1 mouse cellular context compared by ENCODE assay signal in the genomic region with DNA sequence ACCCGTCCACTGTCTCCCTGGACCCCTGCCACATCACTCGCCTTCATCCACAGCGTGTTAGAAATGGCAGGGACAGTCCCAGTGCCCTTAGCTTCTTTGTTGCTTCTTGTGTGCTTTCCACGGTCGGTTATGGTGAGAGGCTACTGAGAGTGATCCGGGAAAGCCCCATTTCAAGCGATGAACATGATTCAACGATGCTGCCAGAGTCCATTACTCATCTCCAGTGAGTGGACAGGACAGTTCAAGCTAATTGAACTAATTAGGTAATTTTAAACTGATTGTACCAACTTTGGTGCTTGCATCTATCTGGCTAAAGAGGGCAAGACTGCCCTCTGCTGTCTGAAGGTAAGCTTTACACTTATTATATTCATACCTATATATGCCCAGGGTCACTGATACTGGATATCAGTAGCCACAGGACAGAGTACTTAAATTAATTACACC.
A peak's percentile ranks its signal among the peaks of the same experiment; 100 is the strongest.
TF ChIP-seq lines count a peak whose summit lies in the region.

No protein-coding gene starts in this region.

TF ChIP-seq in CH12.LX, 34 proteins besides CTCF, POLR2A, EP300 and RAD21 (continued from another document):
- TF ChIP-seq E2F4 (IDR thresholded peaks at IDR 0.05; ENCODE audit: insufficient replicate concordance, low read depth, low read length) (no peak), GABPA (IDR thresholded peaks at IDR 0.05; ENCODE audit: insufficient replicate concordance, low read depth, low read length) (no peak), KAT2A (IDR thresholded peaks at IDR 0.05; ENCODE audit: insufficient replicate concordance, low read length) (no peak), UBTF (IDR thresholded peaks at IDR 0.05; ENCODE audit: low read depth, low read length) (no peak), CHD2 (IDR thresholded peaks at IDR 0.05; ENCODE audit: low read length) (no peak), TBP (conservative IDR thresholded peaks at IDR 0.05; ENCODE audit: low read depth, low read length) (no peak; the same call in 1 of the 2 replicates), ETS1 (conservative IDR thresholded peaks at IDR 0.05; ENCODE audit: low read depth, low read length) (peak; percentile 18; the same call in 1 of the 2 replicates), SIN3A (IDR thresholded peaks at IDR 0.05; ENCODE audit: low read length) (no peak), CHD1 (IDR thresholded peaks at IDR 0.05; ENCODE audit: low read depth, low read length) (no peak), POLR2AphosphoS2 (IDR thresholded peaks at IDR 0.05; ENCODE audit: low read depth, low read length) (no peak), ZKSCAN1 (IDR thresholded peaks at IDR 0.05; ENCODE audit: borderline replicate concordance, low read depth, low read length) (no peak), USF1 (IDR thresholded peaks at IDR 0.05; ENCODE audit: low read depth, low read length) (no peak), USF2 (conservative IDR thresholded peaks at IDR 0.05; ENCODE audit: low read depth, low read length) (no peak), MEF2A (IDR thresholded peaks at IDR 0.05; ENCODE audit: borderline replicate concordance, low read depth, low read length) (peak; percentile 42; the same call in 1 of the 2 replicates), ZC3H11A (IDR thresholded peaks at IDR 0.05; ENCODE audit: low read depth, low read length) (peak; percentile 60; the same call in 1 of the 2 replicates), MAFK (IDR thresholded peaks at IDR 0.05; ENCODE audit: insufficient replicate concordance, low read length) (no peak)
TF ChIP-seq in CH12.LX: peak in this region for 7.
